Mouse (Mus musculus): ENCODE data around the gene Kat2b. TPM values are rescaled to one million over a fixed set of nuclear protein-coding genes. Genes with fewer than 3 reads are reported as not detected.
"Not testable (repeated sequence)": the region's sequence is repeated elsewhere in the genome, so short reads cannot be mapped to it uniquely, and the experiment has no call there.

The Kat2b gene
- polyA plus RNA-seq, 1 experiment from 2014 or later, result 5.1 TPM

- Histone ChIP-seq H3K4me3 (no peak overlapping the region), H3K9me3 (replicated peaks) (no peaks in the 10 kb centered on the region), H3K4me2 (no peak overlapping the region), H3K4me1 (peaks cover 46% of the 10 kb centered on the region), H3K27ac (no peak overlapping the region), H3K36me3 (no peaks in the 10 kb centered on the region), H3K9ac (no peak overlapping the region), H3K27me3 (replicated peaks) (no peaks in the 10 kb centered on the region)
- ATAC-seq, result no peak
- WGBS (ENCODE audit: insufficient replicate concordance), result 85% methylated on average over 6 of the region's 6 CpGs
Measured at GRCm38 (mm10) chr17:53590110-53590509, 23.4 kb downstream of the Kat2b start.

GRCm38 (mm10) chr17:53591910-53592309 lies 25.2 kb downstream of the Kat2b start:
- no peak overlapping the region for H3K9ac ChIP-seq
- H3K4me2 ChIP-seq, result no peak overlapping the region
- H3K4me3 ChIP-seq, result no peak overlapping the region
- H3K36me3 ChIP-seq, result no peaks in the 10 kb centered on the region
- no peak for ATAC-seq
- WGBS (ENCODE audit: insufficient replicate concordance), result 87% methylated on average over 5 of the region's 5 CpGs
- no peaks in the 10 kb centered on the region for H3K9me3 ChIP-seq (replicated peaks)
- H3K4me1 ChIP-seq, result peaks cover 53% of the 10 kb centered on the region
- H3K27ac ChIP-seq, result no peak overlapping the region
- no peaks in the 10 kb centered on the region for H3K27me3 ChIP-seq (replicated peaks)

- Histone ChIP-seq H3K27ac (no peak overlapping the region), H3K4me2 (no peak overlapping the region), H3K4me3 (no peak overlapping the region), H3K9ac (no peak overlapping the region), H3K27me3 (replicated peaks) (no peaks in the 10 kb centered on the region), H3K4me1 (peaks cover 57% of the 10 kb centered on the region), H3K9me3 (replicated peaks) (no peaks in the 10 kb centered on the region), H3K36me3 (no peaks in the 10 kb centered on the region)
- ATAC-seq, result no peak
- WGBS (ENCODE audit: insufficient replicate concordance), result 50% methylated on average over 4 of the region's 4 CpGs
Measured at GRCm38 (mm10) chr17:53594590-53594989, 27.9 kb downstream of the Kat2b start.

DNA sequence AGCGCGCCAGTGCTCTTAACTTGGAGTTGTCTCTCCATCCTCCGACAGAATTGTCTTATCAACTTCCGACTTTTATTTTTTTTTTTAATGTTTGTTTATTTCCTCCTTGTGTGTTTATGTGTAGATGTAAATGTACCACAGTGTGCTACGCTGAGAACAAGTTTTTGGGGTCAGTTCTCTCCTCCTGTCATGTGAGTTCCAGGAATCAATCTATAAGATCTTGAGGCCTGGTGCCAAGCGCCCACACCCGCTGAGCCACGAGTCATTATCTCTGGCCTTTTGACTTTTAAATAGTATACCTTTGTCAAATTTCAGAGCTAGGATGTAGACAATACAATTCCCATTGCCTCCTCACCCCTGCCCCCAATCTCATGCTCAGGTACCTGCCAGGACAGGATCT lies 28.9 kb downstream of the Kat2b start:
- peak; percentile 44; the same call in 1 of the 2 replicates for ATAC-seq
- no peaks in the 10 kb centered on the region for H3K9me3 ChIP-seq (replicated peaks)
- 52% methylated on average over 8 of the region's 8 CpGs for WGBS (ENCODE audit: insufficient replicate concordance)
- no peak overlapping the region for H3K9ac ChIP-seq
- H3K4me3 ChIP-seq, result no peak overlapping the region
- H3K27me3 ChIP-seq (replicated peaks), result no peaks in the 10 kb centered on the region
- H3K4me2 ChIP-seq, result peak overlapping the region; percentile 54
- no peaks in the 10 kb centered on the region for H3K36me3 ChIP-seq
- H3K4me1 ChIP-seq, result peaks cover 59% of the 10 kb centered on the region
- peak overlapping the region; percentile 85 for H3K27ac ChIP-seq

- no peak overlapping the region for H3K4me3 ChIP-seq
- WGBS (ENCODE audit: insufficient replicate concordance), result 25% methylated on average over 3 of the region's 3 CpGs
- ATAC-seq, result peak; percentile 92
- peaks cover 64% of the 10 kb centered on the region for H3K4me1 ChIP-seq
- peak overlapping the region; percentile 28; the same call in 1 of the 2 replicates for H3K9ac ChIP-seq
- H3K9me3 ChIP-seq (replicated peaks), result no peaks in the 10 kb centered on the region
- no peaks in the 10 kb centered on the region for H3K36me3 ChIP-seq
- peak overlapping the region; percentile 54 for H3K4me2 ChIP-seq
- H3K27me3 ChIP-seq (replicated peaks), result no peaks in the 10 kb centered on the region
- peak overlapping the region; percentile 85 for H3K27ac ChIP-seq
Measured at GRCm38 (mm10) chr17:53596314-53596882, 29.7 kb downstream of the Kat2b start.

DNA sequence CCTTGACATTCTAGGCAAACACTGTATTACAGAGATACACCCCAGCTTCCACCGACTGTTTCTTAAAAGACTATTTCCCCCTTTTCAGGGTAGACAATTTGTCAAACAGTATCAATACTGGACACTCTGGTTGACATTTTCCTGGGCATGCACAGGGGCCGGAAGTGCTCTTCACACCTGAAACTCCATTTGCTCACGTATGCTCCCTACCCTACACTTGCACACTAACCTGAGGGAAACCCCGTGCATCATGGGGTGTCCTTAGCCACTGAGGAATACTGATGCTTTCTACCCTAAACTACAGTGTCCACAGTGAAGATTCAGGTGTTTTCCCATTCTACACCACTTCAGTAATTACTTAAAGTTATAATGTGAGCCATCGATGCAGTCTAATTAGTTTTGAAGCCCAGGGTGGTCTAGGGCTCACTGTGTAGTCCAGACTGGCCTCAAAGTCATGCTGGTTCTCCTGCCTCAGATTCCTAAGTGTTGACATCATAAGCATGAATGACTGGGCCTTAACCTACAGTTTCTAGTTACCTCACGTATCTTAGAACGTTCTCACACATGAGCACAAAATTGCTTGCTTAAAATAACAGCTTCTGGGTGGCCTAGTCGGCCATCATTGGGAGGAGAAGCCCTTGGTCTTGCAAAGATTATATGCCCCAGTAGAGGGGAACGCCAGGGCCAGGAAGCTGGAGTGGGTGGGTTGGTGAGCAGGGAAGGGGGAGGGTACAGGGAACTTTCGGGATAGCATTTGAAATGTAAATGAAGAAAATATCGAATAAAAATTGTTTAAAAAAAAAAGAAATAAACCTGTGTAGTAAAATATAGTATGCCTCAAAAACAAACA lies 30.5 kb downstream of the Kat2b start:
- H3K36me3 ChIP-seq, result no peaks in the 10 kb centered on the region
- ATAC-seq, result no peak
- peak overlapping the region; percentile 85 for H3K27ac ChIP-seq
- H3K9ac ChIP-seq, result 0 out of 2 replicates have a peak overlapping the region, but pooled peaks have one; percentile 3
- no peaks in the 10 kb centered on the region for H3K27me3 ChIP-seq (replicated peaks)
- 74% methylated on average over 11 of the region's 11 CpGs for WGBS (ENCODE audit: insufficient replicate concordance)
- no peak overlapping the region for H3K4me3 ChIP-seq
- peak overlapping the region; percentile 54 for H3K4me2 ChIP-seq
- H3K9me3 ChIP-seq (replicated peaks), result no peaks in the 10 kb centered on the region
- H3K4me1 ChIP-seq, result peaks cover 70% of the 10 kb centered on the region

DNA sequence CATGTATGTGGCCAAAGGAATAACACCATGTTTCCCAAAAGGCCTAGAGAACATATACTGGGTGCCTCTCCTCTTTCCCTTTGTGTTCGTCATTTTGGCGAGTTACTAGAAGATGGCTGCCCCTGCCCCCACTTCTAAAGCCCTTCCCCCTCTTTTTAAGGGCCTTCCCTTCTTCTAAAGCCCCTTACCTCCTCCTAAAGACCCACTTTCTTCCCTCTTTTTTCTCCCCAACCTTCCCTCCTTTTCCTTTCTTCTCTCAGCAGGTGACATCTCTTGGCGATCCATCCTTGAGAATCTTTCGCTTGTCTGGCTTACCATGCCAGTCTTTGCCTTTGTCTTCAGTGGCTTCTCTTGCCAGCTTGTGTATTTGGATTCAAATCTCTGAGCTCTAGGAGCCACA lies 31.9 kb downstream of the Kat2b start:
- Histone ChIP-seq H3K36me3 (no peaks in the 10 kb centered on the region), H3K27me3 (replicated peaks) (no peaks in the 10 kb centered on the region), H3K9me3 (replicated peaks) (no peaks in the 10 kb centered on the region), H3K27ac (no peak overlapping the region), H3K4me1 (peaks cover 66% of the 10 kb centered on the region), H3K4me3 (no peak overlapping the region), H3K9ac (no peak overlapping the region), H3K4me2 (no peak overlapping the region)
- 80% methylated on average over 4 of the region's 4 CpGs for WGBS (ENCODE audit: insufficient replicate concordance)
- ATAC-seq, result no peak

GRCm38 (mm10) chr17:53603236-53603635 lies 36.6 kb downstream of the Kat2b start:
- WGBS (ENCODE audit: insufficient replicate concordance), result no CpG with 5 or more reads among the region's 7 CpGs
- H3K27me3 ChIP-seq (replicated peaks); H3K4me2 ChIP-seq; H3K27ac ChIP-seq; H3K9me3 ChIP-seq (replicated peaks); ATAC-seq; H3K36me3 ChIP-seq; H3K4me3 ChIP-seq; H3K9ac ChIP-seq: not testable (repeated sequence)
- H3K4me1 ChIP-seq, result peaks cover 25% of the 10 kb centered on the region

- H3K27me3 ChIP-seq (replicated peaks); H3K9me3 ChIP-seq (replicated peaks); H3K9ac ChIP-seq; H3K36me3 ChIP-seq; H3K4me3 ChIP-seq; ATAC-seq; H3K4me1 ChIP-seq; H3K4me2 ChIP-seq; H3K27ac ChIP-seq: not testable (repeated sequence)
- WGBS (ENCODE audit: insufficient replicate concordance), result no CpG with 5 or more reads among the region's 7 CpGs
Measured at GRCm38 (mm10) chr17:53606082-53606481, 39.4 kb downstream of the Kat2b start.

DNA sequence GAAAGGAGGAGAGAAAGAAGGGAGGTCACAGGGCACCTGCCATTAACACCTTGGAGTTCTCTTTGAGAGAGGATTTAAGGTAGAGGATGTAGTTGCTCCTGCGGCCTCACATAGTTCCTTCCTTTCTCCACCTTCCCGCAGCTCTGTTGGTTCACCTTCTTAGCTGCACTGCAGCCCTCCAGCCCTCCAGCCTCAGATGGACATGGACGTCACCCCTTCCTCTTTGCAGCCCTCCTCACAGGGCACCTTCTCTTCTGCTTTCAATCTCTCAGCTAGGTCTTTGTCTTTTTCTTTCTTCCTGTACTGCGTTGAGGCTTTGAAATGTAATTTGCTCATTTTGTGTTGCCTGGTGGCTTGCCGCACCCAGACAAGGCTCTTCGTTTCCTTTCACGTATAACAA lies 42.3 kb downstream of the Kat2b start:
- not testable (repeated sequence) for ATAC-seq; H3K27me3 ChIP-seq (replicated peaks); H3K4me1 ChIP-seq; H3K4me3 ChIP-seq; H3K4me2 ChIP-seq; H3K9ac ChIP-seq; H3K27ac ChIP-seq; H3K9me3 ChIP-seq (replicated peaks)
- H3K36me3 ChIP-seq, result peaks cover 29% of the 10 kb centered on the region
- whole genome bisulfite sequencing (ENCODE audit: insufficient replicate concordance), result no CpG with 5 or more reads among the region's 7 CpGs

DNA sequence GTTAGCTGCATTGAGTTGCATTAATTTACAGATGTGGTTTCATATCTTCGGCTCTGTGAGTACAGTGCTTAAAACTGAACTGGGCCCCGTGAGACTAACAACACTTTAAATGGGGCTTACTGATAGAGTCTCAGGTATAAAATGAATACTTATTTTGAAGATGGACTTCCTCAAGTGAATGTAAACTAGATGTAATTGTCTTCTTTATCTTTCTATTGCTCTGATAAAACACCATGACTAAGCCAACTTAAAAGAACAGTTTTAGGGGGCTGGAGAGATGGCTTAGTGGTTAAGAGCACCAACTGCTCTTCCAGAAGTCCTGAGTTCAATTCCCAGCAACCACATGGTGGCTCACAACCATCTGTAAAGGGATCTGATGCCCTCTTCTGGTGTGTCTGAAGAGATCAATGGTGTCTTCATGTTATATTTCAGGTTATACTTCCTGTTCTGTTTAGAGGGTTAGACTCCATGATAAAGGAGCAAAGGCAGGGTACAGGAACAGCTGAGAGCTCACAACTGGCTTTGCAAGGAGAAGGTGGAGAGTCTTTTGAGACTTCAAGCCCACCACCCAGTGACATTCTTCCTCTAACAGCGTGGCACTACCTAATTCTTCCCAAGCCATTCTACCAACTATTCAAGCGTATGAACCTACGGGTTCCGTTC lies 50.8 kb downstream of the Kat2b start:
- WGBS (ENCODE audit: insufficient replicate concordance), result 80% methylated on average over 6 of the region's 6 CpGs
- Histone ChIP-seq H3K36me3 (peaks cover 29% of the 10 kb centered on the region), H3K9ac (no peak overlapping the region), H3K27ac (no peak overlapping the region), H3K4me2 (no peak overlapping the region), H3K4me1 (peaks cover 25% of the 10 kb centered on the region), H3K9me3 (replicated peaks) (no peaks in the 10 kb centered on the region), H3K4me3 (no peak overlapping the region), H3K27me3 (replicated peaks) (no peaks in the 10 kb centered on the region)
- no peak for ATAC-seq

- no peak overlapping the region for H3K9ac ChIP-seq
- peaks cover 24% of the 10 kb centered on the region for H3K36me3 ChIP-seq
- H3K4me3 ChIP-seq, result no peak overlapping the region
- no peaks in the 10 kb centered on the region for H3K27me3 ChIP-seq (replicated peaks)
- H3K9me3 ChIP-seq (replicated peaks), result no peaks in the 10 kb centered on the region
- whole genome bisulfite sequencing (ENCODE audit: insufficient replicate concordance), result 84% methylated on average over 7 of the region's 7 CpGs
- H3K27ac ChIP-seq, result no peak overlapping the region
- peaks cover 33% of the 10 kb centered on the region for H3K4me1 ChIP-seq
- ATAC-seq, result no peak
- H3K4me2 ChIP-seq, result no peak overlapping the region
Measured at GRCm38 (mm10) chr17:53618369-53618768, 51.7 kb downstream of the Kat2b start.
